Mouse (Mus musculus) liver, embryonic 11.5 days (tissue): ENCODE measurements around the gene Dhrs4. TPM values are rescaled to one million over a fixed set of nuclear protein-coding genes. Genes with fewer than 3 reads are reported as not detected.

ENCODE experiments used
- ATAC-seq: fragments of 200-750 bp; cut with Nextera tagmentation; replicated peaks from 2 replicates; pipeline ENCODE4 v1.8.0; 2017; ENCODE audit warnings: moderate number of reproducible peaks, mild to moderate bottlenecking, moderate TSS enrichment, moderate library complexity; ENCODE audit not compliant: low FRiP score
- DNase-seq: peaks from one replicate; pipeline ENCODE4 v3.0.0-alpha.2; 2017; ENCODE audit warnings: low spot score
- H3K27ac ChIP-seq: fragments of 300-500 bp; sonication (generic); 2 replicates; pipeline ENCODE4 v1.5.1; 2014; ENCODE audit warnings: mild to moderate bottlenecking, low read depth, low read length, control low read depth
- H3K27me3 ChIP-seq: fragments of 300-500 bp; sonication (generic); replicated peaks from 2 replicates; pipeline ENCODE4 v1.6.1; 2014; ENCODE audit warnings: low read length, mixed read lengths; ENCODE audit not compliant: control insufficient read depth, insufficient read depth
- H3K36me3 ChIP-seq: fragments of 300-500 bp; sonication (generic); 2 replicates; pipeline ENCODE4 v1.6.1; 2014; ENCODE audit warnings: mild to moderate bottlenecking, low read length, moderate library complexity, mixed read lengths; ENCODE audit not compliant: control insufficient read depth, insufficient read depth
- H3K4me1 ChIP-seq: fragments of 300-500 bp; sonication (generic); replicated peaks from 2 replicates; pipeline ENCODE4 v1.6.1; 2014; ENCODE audit warnings: low read length, mixed read lengths; ENCODE audit not compliant: control insufficient read depth, insufficient read depth
- H3K4me2 ChIP-seq: fragments of 300-500 bp; sonication (generic); 2 replicates; pipeline ENCODE4 v1.6.1; 2014; ENCODE audit warnings: mild to moderate bottlenecking, control low read depth, moderate library complexity
- H3K4me3 ChIP-seq: fragments of 300-500 bp; sonication (generic); 2 replicates; pipeline ENCODE4 v1.5.1; 2014; ENCODE audit warnings: low read depth, low read length, control low read depth
- H3K9ac ChIP-seq: fragments of 300-500 bp; sonication (generic); 2 replicates; pipeline ENCODE4 v1.6.1; 2014; ENCODE audit warnings: low read depth, low read length, control low read depth
- H3K9me3 ChIP-seq: fragments of 300-500 bp; sonication (generic); 2 replicates; pipeline ENCODE4 v1.6.1; 2016; ENCODE audit warnings: low read length, inconsistent platforms, mixed read lengths; ENCODE audit not compliant: control insufficient read depth
- WGBS: fragments of 180-500 bp; shearing (Covaris S2); extraction: QIAGEN DNeasy Blood & Tissue Kit; methylation state at CpG from one replicate; pipeline ENCODE4 v1.1.7; 2014; 5-methylcytosine and 5-hydroxymethylcytosine counted together
- polyA plus RNA-seq: library from polyadenylated mRNA; unstranded; fragments of >200 nt; fragmentation: Nextera tagmentation; extraction: Ambion mirVana; gene quantifications from 2 replicates; pipeline ENCODE4 v1.2.1, GENCODE M21; 2014

The Dhrs4 gene
- polyA plus RNA-seq, 1 experiment from 2014 or later = 59.4 TPM

- WGBS = 12% methylated on average over 8 of the region's 8 CpGs
- Histone ChIP-seq H3K27me3 (peaks cover 63% of the 10 kb centered on the region), H3K36me3 (no peaks in the 10 kb centered on the region), H3K4me3 (no peak within 1 kb of the TSS), H3K9me3 (no peaks in the 10 kb centered on the region), H3K9ac (no peak within 1 kb of the TSS), H3K4me1 (no peaks in the 10 kb centered on the region; the same call in 1 of the 2 replicates), H3K27ac (no peak within 1 kb of the TSS), H3K4me2 (no peak within 1 kb of the TSS)
- ATAC-seq = no peak
- DNase-seq = no peak
These were observed 46.2 kb downstream of the Dhrs4 start, which contains the start of gene Nrl for GRCm38 (mm10) chr14:55524785-55525184. TSS of gene Nrl (minus strand) at chr14:55524981.

- DNase-seq = no peak
- H3K9ac ChIP-seq = no peak overlapping the region
- no peak for ATAC-seq
- no peak overlapping the region for H3K4me2 ChIP-seq
- H3K4me3 ChIP-seq = no peak overlapping the region
- WGBS = 65% methylated on average over 2 of the region's 2 CpGs
- H3K27me3 ChIP-seq = peaks cover 44% of the 10 kb centered on the region
- no peak overlapping the region for H3K27ac ChIP-seq
- no peaks in the 10 kb centered on the region for H3K4me1 ChIP-seq
- no peaks in the 10 kb centered on the region for H3K9me3 ChIP-seq
- no peaks in the 10 kb centered on the region for H3K36me3 ChIP-seq
These were observed 48.1 kb downstream of the Dhrs4 start for GRCm38 (mm10) chr14:55526674-55527073.

GRCm38 (mm10) chr14:55527940-55528339 lies 49.4 kb downstream of the Dhrs4 start:
- H3K4me2 ChIP-seq = no peak overlapping the region
- no peaks in the 10 kb centered on the region for H3K36me3 ChIP-seq
- H3K27me3 ChIP-seq = peaks cover 34% of the 10 kb centered on the region
- H3K4me3 ChIP-seq = no peak overlapping the region
- no peak overlapping the region for H3K9ac ChIP-seq
- ATAC-seq (no peak), DNase-seq (no peak)
- no peak overlapping the region for H3K27ac ChIP-seq
- H3K9me3 ChIP-seq = no peaks in the 10 kb centered on the region
- WGBS = 13% methylated on average over 3 of the region's 3 CpGs
- H3K4me1 ChIP-seq = no peaks in the 10 kb centered on the region

GRCm38 (mm10) chr14:55536116-55536745 lies 57.7 kb downstream of the Dhrs4 start:
- H3K27me3 ChIP-seq = 0 out of 2 replicates have a peak, but pooled peaks cover 3% of the 10 kb centered on the region
- 48% methylated on average over 6 of the region's 6 CpGs for WGBS

More at GRCm38 (mm10) chr14:55536116-55536745, 57.7 kb downstream of the Dhrs4 start:
- Histone ChIP-seq H3K9me3 (no peaks in the 10 kb centered on the region), H3K27ac (no peak overlapping the region), H3K36me3 (no peaks in the 10 kb centered on the region), H3K4me3 (no peak overlapping the region), H3K9ac (no peak overlapping the region), H3K4me1 (peaks cover 10% of the 10 kb centered on the region), H3K4me2 (no peak overlapping the region)
- DNase-seq = no peak
- ATAC-seq = no peak

Other genes starting within 250 kb of the Dhrs4 start
- 2.7 and 3.0 TPM in 2 replicates for gene Carmil3, start 11.9 kb downstream of the Dhrs4 start, polyA plus RNA-seq
- gene Cpne6, start 31.7 kb downstream of the Dhrs4 start, polyA plus RNA-seq = 0.16 and 0.49 TPM in 2 replicates
- not detected in 2 replicates for gene Nrl, start 46.2 kb downstream of the Dhrs4 start, polyA plus RNA-seq
- 49.8 and 50.9 TPM in 2 replicates for gene Pck2, start 61.5 kb downstream of the Dhrs4 start, polyA plus RNA-seq
- gene Dcaf11, start 81.2 kb downstream of the Dhrs4 start, polyA plus RNA-seq = 72.1 and 73.6 TPM in 2 replicates
- gene A730061H03Rik, start 81.6 kb downstream of the Dhrs4 start, polyA plus RNA-seq = 2.3 and 3.3 TPM in 2 replicates
- 2.2 and 2.6 TPM in 2 replicates for gene Fitm1, start 96.9 kb downstream of the Dhrs4 start, polyA plus RNA-seq
- gene Psme1, start 99.4 kb downstream of the Dhrs4 start, polyA plus RNA-seq = 172 and 177 TPM in 2 replicates
- gene Emc9, start 106.5 kb downstream of the Dhrs4 start, polyA plus RNA-seq = 44.5 and 46.2 TPM in 2 replicates
- 256 and 277 TPM in 2 replicates for gene Psme2, start 112.4 kb downstream of the Dhrs4 start, polyA plus RNA-seq
- 21.2 and 23.1 TPM in 2 replicates for gene Rnf31, start 113.0 kb downstream of the Dhrs4 start, polyA plus RNA-seq
- gene Irf9, start 124.8 kb downstream of the Dhrs4 start, polyA plus RNA-seq = 11.6 and 13.0 TPM in 2 replicates
- gene Rec8, start 139.3 kb downstream of the Dhrs4 start, polyA plus RNA-seq = 2.8 and 5.2 TPM in 2 replicates
- 90.1 and 92.1 TPM in 2 replicates for gene Ipo4, start 157.2 kb downstream of the Dhrs4 start, polyA plus RNA-seq
- 2.7 and 2.8 TPM in 2 replicates for gene Gm49378, start 159.1 kb downstream of the Dhrs4 start, polyA plus RNA-seq
- gene Tm9sf1, start 165.0 kb downstream of the Dhrs4 start, polyA plus RNA-seq = 79.8 and 83.8 TPM in 2 replicates
- gene Tssk4, start 171.4 kb downstream of the Dhrs4 start, polyA plus RNA-seq = 0.47 and 0.49 TPM in 2 replicates
- 40.2 and 43.8 TPM in 2 replicates for gene Mdp1, start 181.8 kb downstream of the Dhrs4 start, polyA plus RNA-seq
- gene Gmpr2, start 193.2 kb downstream of the Dhrs4 start, polyA plus RNA-seq = 54.9 and 58.0 TPM in 2 replicates
- gene Nedd8, start 193.4 kb downstream of the Dhrs4 start, polyA plus RNA-seq = 489 and 507 TPM in 2 replicates
- gene Tinf2, start 203.1 kb downstream of the Dhrs4 start, polyA plus RNA-seq = 42.3 and 44.9 TPM in 2 replicates
- 3.0 and 3.3 TPM in 2 replicates for gene Tgm1, start 235.2 kb downstream of the Dhrs4 start, polyA plus RNA-seq
- gene Rabggta, start 243.5 kb downstream of the Dhrs4 start, polyA plus RNA-seq = 22.8 and 24.0 TPM in 2 replicates